Mouse (Mus musculus): ENCODE measurements around the gene Trim63. TPM values are rescaled to one million over a fixed set of nuclear protein-coding genes. Genes with fewer than 3 reads are reported as not detected.

Gene Trim63
- polyA plus RNA-seq, 1 experiment from 2014 or later: 0.33 TPM

DNA sequence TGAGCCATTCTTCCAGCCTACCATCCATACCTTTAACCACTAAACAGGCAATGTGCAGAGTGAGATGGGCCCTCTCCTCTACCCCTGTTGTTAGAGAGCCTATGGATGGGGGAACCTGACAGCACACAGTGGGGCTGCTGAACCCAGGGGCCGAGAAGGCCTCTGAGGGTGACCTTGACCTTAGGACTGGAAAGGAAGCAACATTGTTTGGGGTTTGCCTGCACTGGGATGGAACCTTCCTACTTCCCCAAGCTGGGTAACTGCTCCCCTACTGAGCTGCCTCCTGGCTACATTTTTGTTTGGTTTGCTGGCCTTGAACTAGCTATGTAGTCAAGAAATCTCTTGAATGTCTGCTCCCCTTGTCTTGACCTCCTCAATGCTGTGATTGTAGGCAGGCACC is 59.4 kb downstream of the Trim63 start:
- Histone ChIP-seq H3K27me3 (replicated peaks; ENCODE audit: control insufficient read depth, insufficient read depth, low read length) (peaks cover 36% of the 10 kb centered on the region), H3K4me2 (no peak overlapping the region), H3K27ac (ENCODE audit: low read depth, low read length) (no peak overlapping the region), H3K4me1 (replicated peaks; ENCODE audit: control insufficient read depth, insufficient read depth, low read length) (peaks cover 12% of the 10 kb centered on the region), H3K9me3 (ENCODE audit: control insufficient read depth, low read length) (no peaks in the 10 kb centered on the region), H3K36me3 (ENCODE audit: control insufficient read depth, insufficient read depth, low read length) (no peaks in the 10 kb centered on the region), H3K4me3 (ENCODE audit: low read depth, low read length) (no peak overlapping the region), H3K9ac (ENCODE audit: low read depth, low read length) (no peak overlapping the region)
- no peak for DNase-seq (ENCODE audit: low spot score)
- no peak for ATAC-seq (replicated peaks; ENCODE audit: low FRiP score)
- WGBS: 35% methylated on average over 1 of the region's 1 CpGs

DNA sequence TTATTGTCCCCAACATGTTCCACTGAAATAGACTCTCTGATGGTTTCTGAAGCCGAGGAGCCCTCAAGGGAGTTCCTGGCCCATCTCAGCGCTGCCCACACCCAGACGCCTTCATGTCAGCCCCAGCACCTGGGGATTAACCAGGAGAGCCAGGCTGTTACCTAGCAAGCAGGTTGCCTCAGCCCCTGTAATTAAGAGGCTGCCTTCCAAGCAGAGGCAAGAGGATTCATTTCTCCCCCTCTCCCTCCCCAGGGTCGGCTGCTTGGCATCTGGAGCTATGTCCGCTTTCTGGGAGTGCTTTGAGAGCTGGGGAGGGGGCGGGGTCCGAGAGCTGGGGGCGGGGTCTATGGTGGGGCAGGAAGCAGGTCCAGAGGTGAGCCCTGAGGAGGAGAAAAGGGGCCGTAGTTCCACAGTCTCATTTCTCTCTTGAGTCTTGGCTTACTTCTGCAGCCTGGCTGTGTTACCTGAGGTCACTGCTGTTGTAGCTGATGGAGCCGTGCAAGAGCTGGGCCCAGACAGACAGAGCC is 63.2 kb downstream of the Trim63 start:
- H3K27ac ChIP-seq (ENCODE audit: low read depth, low read length): no peak overlapping the region
- no peaks in the 10 kb centered on the region for H3K9me3 ChIP-seq (ENCODE audit: control insufficient read depth, low read length)
- no peak overlapping the region for H3K4me2 ChIP-seq
- no peak for ATAC-seq (replicated peaks; ENCODE audit: low FRiP score)
- no peak for DNase-seq (ENCODE audit: low spot score)
- H3K36me3 ChIP-seq (ENCODE audit: control insufficient read depth, insufficient read depth, low read length): no peaks in the 10 kb centered on the region
- WGBS: 45% methylated on average over 10 of the region's 10 CpGs
- no peaks in the 10 kb centered on the region for H3K4me1 ChIP-seq (replicated peaks; ENCODE audit: control insufficient read depth, insufficient read depth, low read length)
- no peak overlapping the region for H3K9ac ChIP-seq (ENCODE audit: low read depth, low read length)
- H3K4me3 ChIP-seq (ENCODE audit: low read depth, low read length): no peak overlapping the region
- H3K27me3 ChIP-seq (replicated peaks; ENCODE audit: control insufficient read depth, insufficient read depth, low read length): peaks cover 2% of the 10 kb centered on the region

Other genes with a start within 250 kb of the Trim63 start
- gene Cd52, start 220.0 kb upstream of the Trim63 start, polyA plus RNA-seq (2014; fragmentation: Nextera tagmentation; extraction: Ambion mirVana): 16.4 TPM in 2 replicates
- 5.6 and 7.0 TPM in 2 replicates for gene Ubxn11, start 212.6 kb upstream of the Trim63 start, polyA plus RNA-seq (2014; fragmentation: Nextera tagmentation; extraction: Ambion mirVana)
- 257 and 281 TPM in 2 replicates for gene Sh3bgrl3, start 186.3 kb upstream of the Trim63 start, polyA plus RNA-seq (2014; fragmentation: Nextera tagmentation; extraction: Ambion mirVana)
- gene Cep85, start 128.0 kb upstream of the Trim63 start, polyA plus RNA-seq (2014; fragmentation: Nextera tagmentation; extraction: Ambion mirVana): 42.9 and 44.2 TPM in 2 replicates
- gene Gm7534, start 112.1 kb upstream of the Trim63 start, polyA plus RNA-seq (2014; fragmentation: Nextera tagmentation; extraction: Ambion mirVana): not detected in 2 replicates
- not detected in 2 replicates for gene Catsper4, start 87.7 kb upstream of the Trim63 start, polyA plus RNA-seq (2014; fragmentation: Nextera tagmentation; extraction: Ambion mirVana)
- gene Cnksr1, start 76.7 kb upstream of the Trim63 start, polyA plus RNA-seq (2014; fragmentation: Nextera tagmentation; extraction: Ambion mirVana): 0.26 and 0.51 TPM in 2 replicates
- 0.39 and 0.52 TPM in 2 replicates for gene E130218I03Rik, start 71.5 kb upstream of the Trim63 start, polyA plus RNA-seq (2014; fragmentation: Nextera tagmentation; extraction: Ambion mirVana)
- gene Zfp593, start 69.5 kb upstream of the Trim63 start, polyA plus RNA-seq (2014; fragmentation: Nextera tagmentation; extraction: Ambion mirVana): 17.6 and 22.4 TPM in 2 replicates
- not detected in 2 replicates for gene Gm30191, start 68.2 kb upstream of the Trim63 start, polyA plus RNA-seq (2014; fragmentation: Nextera tagmentation; extraction: Ambion mirVana)
- 2.5 and 3.8 TPM in 2 replicates for gene Grrp1, start 61.0 kb upstream of the Trim63 start, polyA plus RNA-seq (2014; fragmentation: Nextera tagmentation; extraction: Ambion mirVana)
- gene Pdik1l, start 27.2 kb upstream of the Trim63 start, polyA plus RNA-seq (2014; fragmentation: Nextera tagmentation; extraction: Ambion mirVana): 19.3 and 20.0 TPM in 2 replicates
- not detected in 2 replicates for gene Slc30a2, start 28.1 kb downstream of the Trim63 start, polyA plus RNA-seq (2014; fragmentation: Nextera tagmentation; extraction: Ambion mirVana)
- 0.42 and 0.67 TPM in 2 replicates for gene Extl1, start 68.7 kb downstream of the Trim63 start, polyA plus RNA-seq (2014; fragmentation: Nextera tagmentation; extraction: Ambion mirVana)
- 7.9 and 8.5 TPM in 2 replicates for gene Pafah2, start 81.2 kb downstream of the Trim63 start, polyA plus RNA-seq (2014; fragmentation: Nextera tagmentation; extraction: Ambion mirVana)
- 896 and 908 TPM in 2 replicates for gene Stmn1, start 153.2 kb downstream of the Trim63 start, polyA plus RNA-seq (2014; fragmentation: Nextera tagmentation; extraction: Ambion mirVana)
- gene Paqr7, start 181.6 kb downstream of the Trim63 start, polyA plus RNA-seq (2014; fragmentation: Nextera tagmentation; extraction: Ambion mirVana): 2.5 and 3.0 TPM in 2 replicates
- gene Aunip, start 195.9 kb downstream of the Trim63 start, polyA plus RNA-seq (2014; fragmentation: Nextera tagmentation; extraction: Ambion mirVana): 15.9 and 18.5 TPM in 2 replicates
- gene Mtfr1l, start 220.3 kb downstream of the Trim63 start, polyA plus RNA-seq (2014; fragmentation: Nextera tagmentation; extraction: Ambion mirVana): 107 and 114 TPM in 2 replicates
- 12.4 and 13.1 TPM in 2 replicates for gene Selenon, start 237.0 kb downstream of the Trim63 start, polyA plus RNA-seq (2014; fragmentation: Nextera tagmentation; extraction: Ambion mirVana)

Measured in liver, embryonic 11.5 days (tissue).